Mouse (Mus musculus): ENCODE measurements around the gene Ranbp3. TPM values are rescaled to one million over a fixed set of nuclear protein-coding genes. Genes with fewer than 3 reads are reported as not detected.

Ranbp3 gene
- polyA plus RNA-seq, 1 experiment from 2014 or later = 132 TPM

DNA sequence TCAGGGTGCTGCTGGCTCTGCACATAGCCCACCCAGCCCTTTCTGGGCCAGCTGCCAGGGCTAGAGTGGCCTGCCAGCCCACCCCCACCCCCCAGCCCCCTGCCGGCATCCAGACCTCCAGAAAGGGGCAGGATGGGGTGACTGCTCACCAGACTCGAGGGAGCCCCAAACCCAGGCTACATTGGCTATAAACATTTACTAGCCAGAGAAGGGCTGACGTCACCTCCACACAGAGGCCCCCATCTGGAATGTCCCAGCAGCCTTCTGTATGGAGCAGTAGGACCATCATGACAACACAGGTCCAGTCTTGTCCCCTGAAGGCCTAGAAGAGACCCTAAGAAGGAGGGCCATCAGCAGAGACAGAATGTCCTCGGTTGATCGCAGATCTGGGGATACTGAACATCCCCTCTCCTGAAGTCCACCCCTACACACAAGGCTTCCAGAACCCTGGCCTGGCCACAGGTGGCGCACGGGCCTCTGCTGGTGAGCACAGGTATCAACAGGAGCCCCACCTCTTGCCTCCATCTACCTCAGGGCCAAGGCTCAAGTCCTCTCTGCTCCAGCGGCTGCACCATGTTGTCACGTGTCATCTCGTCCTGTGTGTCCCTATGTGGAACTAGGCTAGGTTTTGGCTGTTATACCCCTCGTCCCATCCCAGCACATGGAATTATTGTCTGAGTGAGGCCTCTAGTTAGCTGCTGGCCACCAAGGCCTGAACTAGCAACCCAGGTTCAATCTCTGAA is 50.5 kb downstream of the Ranbp3 start:
- ATAC-seq (replicated peaks; ENCODE audit: low FRiP score) = no peak
- 88% methylated on average over 11 of the region's 11 CpGs for WGBS
- Histone ChIP-seq H3K36me3 (ENCODE audit: control insufficient read depth, insufficient read depth, low read length) (peaks cover 2% of the 10 kb centered on the region; the same call in 1 of the 2 replicates), H3K4me2 (ENCODE audit: low read depth, low read length, severe bottlenecking) (no peak overlapping the region), H3K27ac (ENCODE audit: low read depth, low read length) (no peak overlapping the region), H3K4me3 (ENCODE audit: low read depth, low read length) (no peak overlapping the region), H3K4me1 (replicated peaks; ENCODE audit: control insufficient read depth, insufficient read depth, low read length) (peaks cover 5% of the 10 kb centered on the region; the same call in 1 of the 2 replicates), H3K27me3 (ENCODE audit: control insufficient read depth, insufficient read depth, low read length) (no peaks in the 10 kb centered on the region), H3K9ac (ENCODE audit: low read length) (no peak overlapping the region), H3K9me3 (ENCODE audit: control insufficient read depth, low read length) (no peaks in the 10 kb centered on the region)
- DNase-seq (ENCODE audit: low spot score) = no peak

GRCm38 (mm10) chr17:56727029-56727649 is 54.0 kb downstream of the Ranbp3 start:
- Histone ChIP-seq H3K9me3 (ENCODE audit: control insufficient read depth, low read length) (no peaks in the 10 kb centered on the region), H3K4me2 (ENCODE audit: low read depth, low read length, severe bottlenecking) (no peak overlapping the region), H3K36me3 (ENCODE audit: control insufficient read depth, insufficient read depth, low read length) (peaks cover 2% of the 10 kb centered on the region; the same call in 1 of the 2 replicates), H3K4me3 (ENCODE audit: low read depth, low read length) (no peak overlapping the region), H3K27ac (ENCODE audit: low read depth, low read length) (no peak overlapping the region), H3K27me3 (ENCODE audit: control insufficient read depth, insufficient read depth, low read length) (no peaks in the 10 kb centered on the region), H3K9ac (ENCODE audit: low read length) (no peak overlapping the region), H3K4me1 (replicated peaks; ENCODE audit: control insufficient read depth, insufficient read depth, low read length) (peaks cover 5% of the 10 kb centered on the region; the same call in 1 of the 2 replicates)
- WGBS = 15% methylated on average over 7 of the region's 7 CpGs
- no peak for ATAC-seq (replicated peaks; ENCODE audit: low FRiP score)
- DNase-seq (ENCODE audit: low spot score) = no peak

- DNase-seq (ENCODE audit: low spot score) = no peak
Observed at GRCm38 (mm10) chr17:56727659-56728058, 54.6 kb downstream of the Ranbp3 start.

DNA sequence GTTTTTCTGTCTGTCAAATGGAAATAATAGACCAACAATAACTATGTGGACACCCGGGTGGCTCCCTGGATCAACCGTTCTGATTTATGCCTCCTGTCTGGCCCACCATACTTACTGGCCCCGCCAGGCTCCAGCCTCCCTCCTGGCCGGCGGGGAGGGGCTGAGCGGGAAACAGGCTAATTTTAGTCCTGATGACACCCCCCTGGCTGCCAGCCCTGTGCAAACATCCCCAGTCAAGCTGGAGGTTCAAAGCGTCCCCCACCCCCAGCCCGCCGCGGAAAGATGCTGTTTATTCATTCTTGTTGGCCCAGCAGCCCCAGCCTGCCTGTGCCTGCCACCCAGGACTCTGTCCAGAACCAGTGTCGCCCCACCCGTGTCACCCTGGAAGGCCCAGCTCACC is 55.0 kb downstream of the Ranbp3 start:
- no peak overlapping the region for H3K9ac ChIP-seq (ENCODE audit: low read length)
- H3K9me3 ChIP-seq (ENCODE audit: control insufficient read depth, low read length) = no peaks in the 10 kb centered on the region
- H3K4me1 ChIP-seq (replicated peaks; ENCODE audit: control insufficient read depth, insufficient read depth, low read length) = peaks cover 5% of the 10 kb centered on the region; the same call in 1 of the 2 replicates
- H3K27ac ChIP-seq (ENCODE audit: low read depth, low read length) = no peak overlapping the region
- ATAC-seq (replicated peaks; ENCODE audit: low FRiP score) (no peak), DNase-seq (ENCODE audit: low spot score) (no peak)
- no peak overlapping the region for H3K4me2 ChIP-seq (ENCODE audit: low read depth, low read length, severe bottlenecking)
- H3K4me3 ChIP-seq (ENCODE audit: low read depth, low read length) = no peak overlapping the region
- no peaks in the 10 kb centered on the region for H3K27me3 ChIP-seq (ENCODE audit: control insufficient read depth, insufficient read depth, low read length)
- peaks cover 2% of the 10 kb centered on the region; the same call in 1 of the 2 replicates for H3K36me3 ChIP-seq (ENCODE audit: control insufficient read depth, insufficient read depth, low read length)
- 54% methylated on average over 12 of the region's 12 CpGs for WGBS

More at GRCm38 (mm10) chr17:56727659-56728058, 54.6 kb downstream of the Ranbp3 start:
- no peak for ATAC-seq (replicated peaks; ENCODE audit: low FRiP score)
- Histone ChIP-seq H3K4me3 (ENCODE audit: low read depth, low read length) (no peak overlapping the region), H3K36me3 (ENCODE audit: control insufficient read depth, insufficient read depth, low read length) (peaks cover 2% of the 10 kb centered on the region; the same call in 1 of the 2 replicates), H3K9me3 (ENCODE audit: control insufficient read depth, low read length) (no peaks in the 10 kb centered on the region), H3K27me3 (ENCODE audit: control insufficient read depth, insufficient read depth, low read length) (no peaks in the 10 kb centered on the region), H3K4me1 (replicated peaks; ENCODE audit: control insufficient read depth, insufficient read depth, low read length) (peaks cover 5% of the 10 kb centered on the region; the same call in 1 of the 2 replicates), H3K9ac (ENCODE audit: low read length) (no peak overlapping the region), H3K27ac (ENCODE audit: low read depth, low read length) (no peak overlapping the region), H3K4me2 (ENCODE audit: low read depth, low read length, severe bottlenecking) (no peak overlapping the region)
- WGBS = 9% methylated on average over 12 of the region's 12 CpGs

- no peak overlapping the region for H3K4me2 ChIP-seq (ENCODE audit: low read depth, low read length, severe bottlenecking)
- no peak for ATAC-seq (replicated peaks; ENCODE audit: low FRiP score)
- 71% methylated on average over 6 of the region's 6 CpGs for WGBS
Observed at GRCm38 (mm10) chr17:56729151-56729550, 56.1 kb downstream of the Ranbp3 start.

GRCm38 (mm10) chr17:56729656-56730055 is 56.6 kb downstream of the Ranbp3 start:
- H3K4me3 ChIP-seq (ENCODE audit: low read depth, low read length) = no peak overlapping the region
- 39% methylated on average over 2 of the region's 2 CpGs for WGBS
- no peak overlapping the region for H3K4me2 ChIP-seq (ENCODE audit: low read depth, low read length, severe bottlenecking)
- no peak overlapping the region for H3K9ac ChIP-seq (ENCODE audit: low read length)
- no peaks in the 10 kb centered on the region for H3K36me3 ChIP-seq (ENCODE audit: control insufficient read depth, insufficient read depth, low read length)
- peaks cover 5% of the 10 kb centered on the region; the same call in 1 of the 2 replicates for H3K4me1 ChIP-seq (replicated peaks; ENCODE audit: control insufficient read depth, insufficient read depth, low read length)
- no peaks in the 10 kb centered on the region for H3K27me3 ChIP-seq (ENCODE audit: control insufficient read depth, insufficient read depth, low read length)
- no peaks in the 10 kb centered on the region for H3K9me3 ChIP-seq (ENCODE audit: control insufficient read depth, low read length)
- H3K27ac ChIP-seq (ENCODE audit: low read depth, low read length) = no peak overlapping the region
- ATAC-seq (replicated peaks; ENCODE audit: low FRiP score) = no peak
- DNase-seq (ENCODE audit: low spot score) = no peak

More at GRCm38 (mm10) chr17:56729151-56729550, 56.1 kb downstream of the Ranbp3 start:
- H3K36me3 ChIP-seq (ENCODE audit: control insufficient read depth, insufficient read depth, low read length) = no peaks in the 10 kb centered on the region
- DNase-seq (ENCODE audit: low spot score) = no peak
- H3K4me3 ChIP-seq (ENCODE audit: low read depth, low read length) = no peak overlapping the region
- H3K27me3 ChIP-seq (ENCODE audit: control insufficient read depth, insufficient read depth, low read length) = no peaks in the 10 kb centered on the region
- H3K9me3 ChIP-seq (ENCODE audit: control insufficient read depth, low read length) = no peaks in the 10 kb centered on the region
- no peak overlapping the region for H3K9ac ChIP-seq (ENCODE audit: low read length)
- peaks cover 5% of the 10 kb centered on the region; the same call in 1 of the 2 replicates for H3K4me1 ChIP-seq (replicated peaks; ENCODE audit: control insufficient read depth, insufficient read depth, low read length)
- H3K27ac ChIP-seq (ENCODE audit: low read depth, low read length) = no peak overlapping the region

DNA sequence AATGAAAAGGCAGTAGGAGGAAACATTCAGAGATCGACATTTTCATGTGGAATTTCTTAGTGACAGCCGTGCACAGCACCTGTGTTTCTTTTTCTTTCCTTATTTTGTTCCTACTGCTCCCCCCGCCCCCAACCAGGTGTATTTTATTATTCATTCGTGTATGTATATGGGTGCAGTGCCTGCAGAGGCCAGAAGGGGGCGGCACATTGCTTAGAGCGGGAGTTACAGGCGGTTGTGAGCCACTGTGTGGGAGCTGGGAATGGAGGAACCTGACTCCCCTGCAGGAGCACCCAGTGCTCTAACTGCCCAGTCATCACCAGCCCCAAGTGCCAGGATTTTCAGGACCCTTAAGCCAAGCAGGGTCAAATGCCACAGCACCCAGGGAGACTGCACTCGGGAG is 63.4 kb downstream of the Ranbp3 start:
- H3K4me1 ChIP-seq (replicated peaks; ENCODE audit: control insufficient read depth, insufficient read depth, low read length) = no peaks in the 10 kb centered on the region
- H3K36me3 ChIP-seq (ENCODE audit: control insufficient read depth, insufficient read depth, low read length) = no peaks in the 10 kb centered on the region
- H3K4me3 ChIP-seq (ENCODE audit: low read depth, low read length) = no peak overlapping the region
- no peak overlapping the region for H3K27ac ChIP-seq (ENCODE audit: low read depth, low read length)
- no peaks in the 10 kb centered on the region for H3K9me3 ChIP-seq (ENCODE audit: control insufficient read depth, low read length)
- DNase-seq (ENCODE audit: low spot score) = no peak
- no peaks in the 10 kb centered on the region for H3K27me3 ChIP-seq (ENCODE audit: control insufficient read depth, insufficient read depth, low read length)
- no peak for ATAC-seq (replicated peaks; ENCODE audit: low FRiP score)
- H3K4me2 ChIP-seq (ENCODE audit: low read depth, low read length, severe bottlenecking) = no peak overlapping the region
- H3K9ac ChIP-seq (ENCODE audit: low read length) = no peak overlapping the region
- 54% methylated on average over 8 of the region's 8 CpGs for WGBS

GRCm38 (mm10) chr17:56738221-56738620 is 65.1 kb downstream of the Ranbp3 start:
- 80% methylated on average over 10 of the region's 10 CpGs for WGBS
- no peak overlapping the region for H3K27ac ChIP-seq (ENCODE audit: low read depth, low read length)
- no peak for ATAC-seq (replicated peaks; ENCODE audit: low FRiP score)
- no peak overlapping the region for H3K4me2 ChIP-seq (ENCODE audit: low read depth, low read length, severe bottlenecking)
- H3K36me3 ChIP-seq (ENCODE audit: control insufficient read depth, insufficient read depth, low read length) = no peaks in the 10 kb centered on the region
- DNase-seq (ENCODE audit: low spot score) = no peak
- no peaks in the 10 kb centered on the region for H3K27me3 ChIP-seq (ENCODE audit: control insufficient read depth, insufficient read depth, low read length)
- H3K9ac ChIP-seq (ENCODE audit: low read length) = no peak overlapping the region
- H3K4me1 ChIP-seq (replicated peaks; ENCODE audit: control insufficient read depth, insufficient read depth, low read length) = no peaks in the 10 kb centered on the region
- no peaks in the 10 kb centered on the region for H3K9me3 ChIP-seq (ENCODE audit: control insufficient read depth, low read length)
- no peak overlapping the region for H3K4me3 ChIP-seq (ENCODE audit: low read depth, low read length)

All from forebrain, embryonic 11.5 days (tissue).